23 mouse cellular contexts compared by ENCODE assay signal in genomic region chr13:99158773-99159172, GRCm38 (mm10). TPM values are rescaled to one million over a fixed set of nuclear protein-coding genes. Genes with fewer than 3 reads are reported as not detected.
"Had no signal": no experiment of that assay in that cellular context is flagged by ENCODE, and none has a peak within 500 bp of the region (broad histone marks: within the 10 kb centered on the region; RNA-seq: fewer than 3 reads in every experiment).

No protein-coding gene starts in this region.

- H3K4me3 ChIP-seq: layer of hippocampus, adult 2 months; limb, embryonic 10.5 days; limb, embryonic 13.5 days; liver, embryonic 12.5 days; liver, embryonic 15.5 days; lung, embryonic 15.5 days; megakaryocyte, embryonic 14.5 days; midbrain, embryonic 10.5 days; midbrain, embryonic 13.5 days; myocyte; neural tube, embryonic 13.5 days had no signal

- DNase-seq: kidney, adult 18-20 months; kidney, adult 9 months; kidney, postnatal 14 days; layer of hippocampus, postnatal 36 days; liver; lung, adult 18-20 months; lung, postnatal 10 days; lung, postnatal 36 days; thymus, postnatal 25 days had no signal

- ATAC-seq: liver, embryonic 12.5 days; midbrain, embryonic 13.5 days; midbrain, embryonic 16.5 days had no signal

- H3K36me3 ChIP-seq: limb, embryonic 10.5 days; limb, embryonic 13.5 days; liver, embryonic 12.5 days; liver, embryonic 15.5 days; lung, embryonic 15.5 days; midbrain, embryonic 10.5 days; midbrain, embryonic 13.5 days; neural tube, embryonic 13.5 days had no signal

- H3K27ac ChIP-seq: layer of hippocampus, adult 2 months; limb, embryonic 10.5 days; limb, embryonic 13.5 days; liver, embryonic 12.5 days; liver, embryonic 15.5 days; lung, embryonic 15.5 days; midbrain, embryonic 10.5 days; midbrain, embryonic 13.5 days; neural tube, embryonic 13.5 days; stomach, postnatal 0 days had no signal

- H3K27me3 ChIP-seq: limb, embryonic 13.5 days; liver, embryonic 12.5 days; liver, embryonic 15.5 days; lung, embryonic 15.5 days; midbrain, embryonic 13.5 days; neural tube, embryonic 13.5 days had no signal

RNA-seq across cellular contexts. Expression of gene Zfp366, which starts 25.9 kb away (rescaled TPM):
- total RNA-seq: monocyte, adult 5-6 weeks had no signal
